In the genomic region with DNA sequence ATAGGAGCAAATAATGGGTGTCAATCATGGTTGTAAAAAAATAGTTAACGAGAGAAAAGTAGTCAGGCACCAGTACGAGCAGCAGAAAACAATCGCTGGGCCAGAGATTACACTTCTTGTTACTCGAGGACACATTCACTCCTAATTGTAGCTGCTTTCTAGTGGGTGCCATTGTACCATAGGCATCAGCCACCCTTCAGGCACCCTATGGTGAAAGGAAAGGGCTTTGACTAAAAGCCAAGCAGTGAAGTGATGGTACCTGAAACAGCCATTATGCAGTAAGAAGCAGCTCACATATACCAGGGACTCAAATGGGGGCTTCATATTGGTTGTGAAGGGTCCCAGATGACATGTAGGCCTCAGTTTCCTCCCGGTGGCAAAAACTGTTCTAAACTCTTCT, we compare ENCODE assay signal across 8 mouse cellular contexts. TPM values are rescaled to one million over a fixed set of nuclear protein-coding genes. Genes with fewer than 3 reads are reported as not detected.
DNase-seq lines count a peak whose midpoint lies in the region; ATAC-seq and TF ChIP-seq lines count a peak whose summit lies in the region.

No protein-coding gene starts in this region.

- no peak for TF ChIP-seq CTCF in heart, adult 2 months (IDR thresholded peaks at IDR 0.05)
- TF ChIP-seq CTCF in E14TG2a.4 (conservative IDR thresholded peaks at IDR 0.05; ENCODE audit: low read length) = no peak
- no peak for TF ChIP-seq CTCF in liver, postnatal 0 days (IDR thresholded peaks at IDR 0.05; ENCODE audit: low read depth)

- peak overlapping the region; percentile 81 for H3K4me2 ChIP-seq in forebrain, embryonic 15.5 days (replicated peaks)
- peak overlapping the region; percentile 90 for H3K4me2 ChIP-seq in liver, postnatal 0 days (ENCODE audit: low read depth, low read length)

- ATAC-seq in forebrain, embryonic 15.5 days (replicated peaks) = no peak
- no peak for ATAC-seq in liver, postnatal 0 days

- TF ChIP-seq POLR2A in heart, adult 2 months (IDR thresholded peaks at IDR 0.05; ENCODE audit: insufficient read depth, low read depth, low read length) = no peak

- peak overlapping the region; percentile 44 for H3K9ac ChIP-seq in heart, adult 2 months (ENCODE audit: low read depth, low read length)
- 0 out of 2 replicates have a peak overlapping the region, but pooled peaks have one; percentile 96 for H3K9ac ChIP-seq in forebrain, embryonic 15.5 days (replicated peaks)
- H3K9ac ChIP-seq in liver, postnatal 0 days (replicated peaks) = peak overlapping the region; percentile 89

- H3K4me3 ChIP-seq in heart, adult 2 months = peak overlapping the region; percentile 74
- peak overlapping the region; percentile 94 for H3K4me3 ChIP-seq in E14TG2a.4 (replicated peaks; ENCODE audit: low read length)
- peak overlapping the region; percentile 94 for H3K4me3 ChIP-seq in forebrain, embryonic 15.5 days
- peak overlapping the region; percentile 75 for H3K4me3 ChIP-seq in liver, postnatal 0 days (ENCODE audit: low read depth, low read length)

- H3K79me2 ChIP-seq in heart, adult 2 months (replicated peaks; ENCODE audit: control insufficient read depth, insufficient read depth, low read length) = 0 out of 2 replicates have a peak, but pooled peaks cover 1% of the 10 kb centered on the region

- H3K9me3 ChIP-seq in E14TG2a.4 (ENCODE audit: low read length) = no peaks in the 10 kb centered on the region
- peaks cover 19% of the 10 kb centered on the region for H3K9me3 ChIP-seq in forebrain, embryonic 15.5 days
- no peaks in the 10 kb centered on the region; the same call in 1 of the 2 replicates for H3K9me3 ChIP-seq in liver, postnatal 0 days (ENCODE audit: low read length)

- no peak for DNase-seq in heart, adult 2 months
- DNase-seq in heart, postnatal 14 days = no peak
- DNase-seq in liver, postnatal 0 days = no peak
- DNase-seq in yolk sac, embryonic 10.5 days (ENCODE audit: low spot score) = no peak
- DNase-seq in adrenal gland, postnatal 36 days = no peak
- DNase-seq in kidney, postnatal 4 days = no peak

- no peaks in the 10 kb centered on the region for H3K27me3 ChIP-seq in heart, adult 2 months (ENCODE audit: control insufficient read depth, insufficient read depth, low read length)
- H3K27me3 ChIP-seq in E14TG2a.4 (ENCODE audit: insufficient read depth, low read length) = no peaks in the 10 kb centered on the region
- H3K27me3 ChIP-seq in forebrain, embryonic 15.5 days = no peaks in the 10 kb centered on the region
- no peaks in the 10 kb centered on the region for H3K27me3 ChIP-seq in liver, postnatal 0 days (ENCODE audit: insufficient read depth, low read length)

- peaks cover 46% of the 10 kb centered on the region for H3K36me3 ChIP-seq in heart, adult 2 months (ENCODE audit: control insufficient read depth, insufficient read depth, low read length)
- peaks cover 65% of the 10 kb centered on the region for H3K36me3 ChIP-seq in E14TG2a.4 (ENCODE audit: insufficient read depth, low read length)
- peaks cover 48% of the 10 kb centered on the region for H3K36me3 ChIP-seq in forebrain, embryonic 15.5 days
- peaks cover 28% of the 10 kb centered on the region for H3K36me3 ChIP-seq in liver, postnatal 0 days (replicated peaks; ENCODE audit: insufficient read depth, low read length)

- WGBS in heart, adult 2 months = 50% methylated on average over 5 of the region's 5 CpGs
- WGBS in forebrain, embryonic 15.5 days = 73% methylated on average over 5 of the region's 5 CpGs
- WGBS in liver, postnatal 0 days (ENCODE audit: insufficient replicate concordance) = 85% methylated on average over 5 of the region's 5 CpGs

- no peak for TF ChIP-seq EP300 in heart, adult 2 months (IDR thresholded peaks at IDR 0.05; ENCODE audit: insufficient read depth, low read depth, low read length)
- TF ChIP-seq EP300 in liver, postnatal 0 days (IDR thresholded peaks at IDR 0.05; ENCODE audit: low read depth) = no peak

- peak overlapping the region; percentile 93; the same call in 1 of the 2 replicates for H3K27ac ChIP-seq in heart, adult 2 months
- H3K27ac ChIP-seq in forebrain, embryonic 15.5 days (replicated peaks) = no peak overlapping the region
- no peak overlapping the region for H3K27ac ChIP-seq in liver, postnatal 0 days (ENCODE audit: low read depth)

- intact Hi-C loops in heart, adult 2 months (cut with DNase I) = loop anchor here (2.0 to 5.0 kb wide), 3 partner anchors 110 to 195 kb away; a partner anchor contains a TSS
- intact Hi-C loops in heart, postnatal 14 days (cut with DNase I) = loop anchor here (5.0 kb wide), 1 partner anchor 110 kb away; no protein-coding TSS in a partner anchor

- peaks cover 7% of the 10 kb centered on the region for H3K4me1 ChIP-seq in heart, adult 2 months (ENCODE audit: control insufficient read depth, insufficient read depth, low read length)
- H3K4me1 ChIP-seq in E14TG2a.4 (replicated peaks; ENCODE audit: low read depth, low read length) = peaks cover 55% of the 10 kb centered on the region
- peaks cover 33% of the 10 kb centered on the region for H3K4me1 ChIP-seq in forebrain, embryonic 15.5 days
- peaks cover 19% of the 10 kb centered on the region for H3K4me1 ChIP-seq in liver, postnatal 0 days (ENCODE audit: insufficient read depth)

RNA-seq across cellular contexts. Expression of a gene that starts 1.3 kb away (rescaled TPM):
- 10 to 100 TPM; 16.1 to 18.5 TPM for total RNA-seq in heart, adult 2 months (2021)
- polyA plus RNA-seq in heart, adult 2 months (2012; rRNA removed) = 6.6 and 13.4 TPM in 2 replicates
- 10 to 100 TPM; 23.1 to 27.4 TPM for total RNA-seq in heart, postnatal 14 days (2021)
- polyA plus RNA-seq in forebrain, embryonic 15.5 days (2015; fragmentation: Nextera tagmentation; extraction: Ambion mirVana) = 43.4 and 44.9 TPM in 2 replicates
- polyA plus RNA-seq in liver, postnatal 0 days (2015; fragmentation: Nextera tagmentation; extraction: Ambion mirVana) = 3.0 and 3.7 TPM in 2 replicates
- 10 to 100 TPM; 42.9 to 48.4 TPM for total RNA-seq in adrenal gland, postnatal 36 days (2021)

Comparison
In these comparisons a context has a peak if more than half of its experiments do, and no peak if none do; other contexts are left out.
1. H3K9ac ChIP-seq: peak in every context shown above with its lines; median percentile 96 in forebrain, embryonic 15.5 days; 89 in liver, postnatal 0 days; 44 in heart, adult 2 months.